Mouse (Mus musculus) embryo, embryonic 10 days (tissue): ENCODE results near the gene Znrf3.

Experiments used
- DNase-seq: peaks from one replicate; pipeline ENCODE4 v3.0.0-alpha.2; 2015; ENCODE audit warnings: low spot score

Znrf3 gene

GRCm38 (mm10) chr11:5390969-5391831 is 53.4 kb downstream of the Znrf3 start:
- peak; percentile 70 for DNase-seq

DNA sequence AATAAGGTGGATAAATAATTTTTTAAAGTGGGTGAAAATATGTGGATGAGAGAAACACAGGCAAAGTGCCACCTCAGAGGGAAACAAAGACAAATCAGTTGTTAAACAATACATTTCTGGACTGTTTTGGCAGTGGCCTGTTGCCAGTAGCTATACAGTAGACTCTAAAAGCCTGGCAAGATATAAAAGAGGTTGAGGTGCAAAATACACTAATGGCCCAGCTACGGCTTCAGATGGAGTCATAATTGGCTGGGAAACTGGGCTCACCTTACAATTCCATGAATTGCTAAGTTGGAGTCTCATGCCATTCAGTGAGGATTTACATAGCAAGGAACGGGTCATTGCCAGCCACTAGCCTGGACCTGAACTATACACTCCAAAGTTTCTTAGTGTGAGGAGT is 62.0 kb downstream of the Znrf3 start:
- DNase-seq: no peak

GRCm38 (mm10) chr11:5381226-5381625 is 63.4 kb downstream of the Znrf3 start:
- DNase-seq: no peak

- no peak for DNase-seq
Measured at GRCm38 (mm10) chr11:5380275-5380674, 64.4 kb downstream of the Znrf3 start.

DNA sequence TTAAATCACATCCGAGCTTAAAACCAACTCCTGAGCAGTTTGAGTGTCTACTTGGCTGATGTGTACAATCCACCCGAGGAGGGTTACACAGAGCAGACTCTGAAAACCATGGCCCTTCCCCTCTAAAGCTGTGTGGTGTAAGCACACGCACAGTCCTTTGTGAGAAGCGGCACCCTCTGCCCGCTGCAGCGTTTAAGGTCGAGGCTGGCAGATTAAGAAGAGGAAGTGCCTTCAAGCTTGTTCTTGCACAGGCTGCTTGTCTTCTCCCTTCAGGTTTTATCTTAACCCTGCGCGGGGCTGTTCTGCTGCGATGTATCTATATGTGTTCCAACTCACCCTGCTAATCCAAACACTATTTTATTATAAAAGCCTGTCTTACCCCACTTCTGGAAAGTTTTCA is 75.5 kb downstream of the Znrf3 start:
- no peak for DNase-seq

- DNase-seq: no peak
Measured at GRCm38 (mm10) chr11:5368492-5368891, 76.2 kb downstream of the Znrf3 start.

GRCm38 (mm10) chr11:5355266-5355764 is 89.3 kb downstream of the Znrf3 start:
- no peak for DNase-seq

DNA sequence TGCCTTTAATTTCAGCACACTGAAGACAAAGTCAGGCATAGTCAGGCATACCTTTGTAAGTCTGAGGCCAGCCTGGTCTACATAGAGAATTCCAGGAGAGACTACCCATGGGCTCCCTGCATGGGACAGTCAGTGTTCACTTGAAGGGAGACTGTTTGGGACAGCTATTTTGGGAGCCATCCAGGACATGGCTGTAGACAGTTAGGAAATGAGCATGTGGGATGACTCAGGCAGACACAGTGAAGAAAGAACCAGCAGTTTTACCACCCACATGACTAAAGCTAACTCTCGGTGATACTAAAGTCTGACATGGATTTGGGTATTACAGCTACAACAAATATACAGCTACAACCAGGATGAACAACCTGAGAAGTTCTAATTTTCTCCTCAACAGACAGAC is 89.9 kb downstream of the Znrf3 start:
- no peak for DNase-seq

DNA sequence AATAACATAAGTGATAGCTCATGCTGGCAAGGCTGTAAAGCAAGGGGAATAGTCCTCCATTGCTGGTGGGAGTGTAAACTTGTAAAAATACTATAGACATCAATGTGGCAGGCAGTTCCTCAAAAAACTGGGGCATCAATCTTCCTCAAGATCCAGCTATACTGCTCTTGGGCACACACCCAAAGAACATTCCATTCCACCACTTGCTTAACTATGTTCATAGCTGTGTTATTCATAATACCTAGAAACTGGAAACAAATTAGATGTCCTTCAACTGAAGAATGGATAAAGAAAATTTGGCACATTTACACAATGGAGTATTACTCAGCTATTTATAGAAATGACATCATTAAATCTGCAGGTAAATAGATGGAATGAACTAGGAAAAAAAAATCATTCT is 91.6 kb downstream of the Znrf3 start:
- DNase-seq: no peak

GRCm38 (mm10) chr11:5349483-5349882 is 95.2 kb downstream of the Znrf3 start:
- DNase-seq: no peak

- no peak for DNase-seq
Measured at GRCm38 (mm10) chr11:5346845-5347640, 97.6 kb downstream of the Znrf3 start.

DNA sequence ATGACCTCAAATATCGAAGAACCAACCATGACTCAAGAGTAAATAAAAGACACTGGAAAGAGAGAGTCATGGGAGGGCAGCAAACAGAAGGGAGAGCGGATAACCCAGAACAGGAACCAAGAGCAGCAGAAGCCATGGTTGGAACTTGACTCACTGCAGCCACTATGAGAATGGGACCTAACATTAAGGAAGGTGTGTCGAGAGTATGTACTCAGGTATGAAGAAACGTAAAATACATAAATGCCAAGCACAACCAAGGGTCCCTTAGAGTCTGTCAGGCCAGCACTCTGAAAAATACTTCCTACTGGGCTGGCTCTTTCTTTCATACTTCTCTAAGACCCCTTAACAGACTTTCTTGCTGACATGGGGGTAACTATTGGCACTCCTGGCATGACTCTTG is 100.9 kb downstream of the Znrf3 start:
- DNase-seq: no peak

DNA sequence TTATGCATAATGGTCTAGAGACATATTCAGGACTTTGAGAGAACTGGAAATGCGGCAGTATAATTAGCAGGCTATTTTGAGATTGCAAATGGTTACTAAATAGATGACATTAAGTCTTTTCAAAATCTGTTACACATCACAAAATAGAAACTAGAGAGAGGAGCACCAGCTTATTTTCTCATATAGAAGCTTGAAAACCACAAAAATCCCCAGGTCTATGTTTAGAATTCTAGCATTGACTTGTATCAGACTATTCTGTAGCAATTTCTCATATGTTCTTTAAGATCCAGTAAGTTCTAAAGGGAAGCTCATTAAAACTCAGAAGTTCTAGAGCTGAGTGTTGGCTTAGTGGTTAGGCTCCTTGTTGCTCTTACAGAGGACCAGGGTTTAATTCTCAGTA is 104.9 kb downstream of the Znrf3 start:
- DNase-seq: no peak

DNA sequence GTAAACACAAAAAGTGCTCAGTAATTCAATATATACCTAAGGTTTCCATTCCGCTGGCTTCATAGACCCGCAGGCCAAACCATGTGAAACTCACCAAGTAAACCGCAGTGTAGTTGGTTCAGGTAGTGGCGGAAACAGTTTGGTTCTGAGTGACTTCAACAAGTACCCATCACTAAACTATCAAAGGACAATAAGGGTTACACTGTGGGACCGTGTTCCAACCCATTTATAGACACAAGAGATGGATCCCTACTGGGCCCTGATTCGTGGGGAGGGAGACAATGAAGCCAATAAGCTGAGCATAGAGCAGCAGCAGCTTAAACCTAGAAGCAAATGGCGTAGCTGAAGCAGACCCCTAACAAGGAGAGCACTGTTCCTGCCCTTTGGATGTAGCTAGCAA is 107.8 kb downstream of the Znrf3 start:
- DNase-seq: no peak

DNA sequence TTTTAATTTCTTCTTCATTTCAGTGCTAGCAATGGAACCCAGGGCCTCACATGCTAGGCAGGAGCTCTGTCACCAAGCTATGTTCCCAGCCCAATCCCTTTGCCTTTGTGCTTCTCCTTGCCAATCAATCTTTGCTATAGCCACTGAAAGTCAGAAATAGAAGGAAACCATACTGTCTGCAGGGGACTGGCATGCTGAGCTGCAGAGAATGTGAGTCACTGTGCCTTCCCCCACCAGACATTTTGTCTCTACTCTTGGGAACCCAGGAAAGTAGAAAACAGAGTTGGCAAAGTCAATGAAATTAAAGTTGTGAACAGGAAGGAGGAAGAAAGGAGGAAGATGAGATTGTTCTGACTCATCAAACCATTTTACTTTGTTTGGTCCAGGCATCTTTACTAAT is 108.4 kb downstream of the Znrf3 start:
- no peak for DNase-seq

- no peak for DNase-seq
Measured at GRCm38 (mm10) chr11:5330851-5331250, 113.8 kb downstream of the Znrf3 start.

- no peak for DNase-seq
Measured at GRCm38 (mm10) chr11:5327693-5328092, 117.0 kb downstream of the Znrf3 start.

- no peak for DNase-seq
Measured at GRCm38 (mm10) chr11:5326252-5326651, 118.4 kb downstream of the Znrf3 start.

GRCm38 (mm10) chr11:5325217-5325616 is 119.4 kb downstream of the Znrf3 start:
- DNase-seq: no peak

- no peak for DNase-seq
Measured at GRCm38 (mm10) chr11:5324296-5324695, 120.4 kb downstream of the Znrf3 start.

DNA sequence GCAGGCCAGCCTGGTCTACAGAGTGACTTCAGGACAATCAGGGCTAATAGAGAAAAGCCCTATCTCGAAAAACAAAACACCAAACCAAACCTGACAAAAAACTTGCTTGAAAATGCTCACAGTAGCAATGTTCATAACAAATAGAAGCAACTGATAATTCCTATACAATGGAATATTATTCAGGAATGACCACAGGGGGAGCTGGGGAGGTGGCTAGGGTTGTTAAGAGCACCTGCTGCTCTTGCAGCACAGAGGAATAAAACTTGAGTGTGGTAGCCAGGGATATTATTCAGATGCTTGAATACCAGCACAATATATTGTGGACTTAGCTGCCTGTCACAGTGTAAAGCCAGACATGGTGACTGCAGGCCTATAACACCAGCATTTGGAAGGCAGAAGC is 123.0 kb downstream of the Znrf3 start:
- DNase-seq: no peak

GRCm38 (mm10) chr11:5318976-5319375 is 125.7 kb downstream of the Znrf3 start:
- no peak for DNase-seq
